Mouse (Mus musculus): ENCODE measurements at regions not wholly inside any gene's neighbourhood (a gene's known extent, or its start where the extent isn't known, plus 50 kb on each side); places are given as distances from the start of the nearest gene placed in this dataset.
"Not testable (repeated sequence)": the region's sequence is repeated elsewhere in the genome, so short reads cannot be mapped to it uniquely, and the experiment has no call there.

GRCm38 (mm10) chr17:60925822-60926383 is 1912.7 kb upstream of the Nudt12 start:
- ATAC-seq (ENCODE audit: low FRiP score, low read depth): no peak
- H3K36me3 ChIP-seq (ENCODE audit: control insufficient read depth, insufficient read depth, low read length): no peaks in the 10 kb centered on the region
- H3K4me1 ChIP-seq (ENCODE audit: control insufficient read depth, insufficient read depth, low read length): no peaks in the 10 kb centered on the region
- H3K9ac ChIP-seq (ENCODE audit: low read depth, low read length, severe bottlenecking): no peak overlapping the region
- no peak for TF ChIP-seq POLR2A (IDR thresholded peaks at IDR 0.05; ENCODE audit: borderline replicate concordance, extremely low read depth, insufficient read depth, insufficient read length)
- WGBS: 81% methylated on average over 13 of the region's 13 CpGs
- H3K9me3 ChIP-seq (ENCODE audit: control insufficient read depth, low read length): no peaks in the 10 kb centered on the region
- DNase-seq (ENCODE audit: low spot score): no peak
- H3K27me3 ChIP-seq (ENCODE audit: control insufficient read depth, insufficient read depth, low read length): no peaks in the 10 kb centered on the region
- no peak overlapping the region for H3K4me3 ChIP-seq (replicated peaks; ENCODE audit: low read length)
- no peak overlapping the region for H3K4me2 ChIP-seq (replicated peaks; ENCODE audit: low read depth, low read length, severe bottlenecking)
- no peak overlapping the region for H3K27ac ChIP-seq (replicated peaks; ENCODE audit: low read depth, low read length)

- not testable (repeated sequence) for H3K4me2 ChIP-seq (replicated peaks; ENCODE audit: low read depth, low read length, severe bottlenecking); ATAC-seq (ENCODE audit: low FRiP score, low read depth); DNase-seq (ENCODE audit: low spot score); H3K9me3 ChIP-seq (ENCODE audit: control insufficient read depth, low read length); H3K36me3 ChIP-seq (ENCODE audit: control insufficient read depth, insufficient read depth, low read length); H3K27me3 ChIP-seq (ENCODE audit: control insufficient read depth, insufficient read depth, low read length); H3K4me1 ChIP-seq (ENCODE audit: control insufficient read depth, insufficient read depth, low read length); H3K4me3 ChIP-seq (replicated peaks; ENCODE audit: low read length); H3K9ac ChIP-seq (ENCODE audit: low read depth, low read length, severe bottlenecking); H3K27ac ChIP-seq (replicated peaks; ENCODE audit: low read depth, low read length)
- WGBS: 93% methylated on average over 1 of the region's 1 CpGs
Measured at GRCm38 (mm10) chr17:60882721-60883120, 1869.5 kb upstream of the Nudt12 start.

DNA sequence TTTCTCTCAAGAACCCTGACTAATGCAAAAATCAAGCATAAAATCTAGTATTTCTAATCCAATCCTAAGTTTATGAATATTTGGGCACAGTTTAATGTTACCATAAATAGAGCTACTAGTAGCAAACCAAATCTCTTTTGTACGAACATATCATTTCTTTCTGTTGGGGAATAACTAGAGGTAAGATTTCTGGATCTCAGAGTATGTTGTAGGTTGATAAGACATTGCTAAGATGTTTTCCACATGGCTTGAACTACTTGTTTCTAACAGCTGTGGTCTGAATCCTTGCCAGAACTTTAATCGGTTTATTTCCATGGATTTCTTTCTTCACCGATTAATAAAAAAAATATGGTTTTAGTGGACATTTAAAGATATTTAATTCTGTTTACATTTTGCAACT is 1844.3 kb upstream of the Nudt12 start:
- no peaks in the 10 kb centered on the region for H3K4me1 ChIP-seq (ENCODE audit: control insufficient read depth, insufficient read depth, low read length)
- no peaks in the 10 kb centered on the region for H3K36me3 ChIP-seq (ENCODE audit: control insufficient read depth, insufficient read depth, low read length)
- H3K4me3 ChIP-seq (replicated peaks; ENCODE audit: low read length): no peak overlapping the region
- H3K27me3 ChIP-seq (ENCODE audit: control insufficient read depth, insufficient read depth, low read length): no peaks in the 10 kb centered on the region
- no peak overlapping the region for H3K4me2 ChIP-seq (replicated peaks; ENCODE audit: low read depth, low read length, severe bottlenecking)
- DNase-seq (ENCODE audit: low spot score) (peak; percentile 11), ATAC-seq (ENCODE audit: low FRiP score, low read depth) (no peak)
- no peak overlapping the region for H3K27ac ChIP-seq (replicated peaks; ENCODE audit: low read depth, low read length)
- 67% methylated on average over 3 of the region's 3 CpGs for WGBS
- no peak overlapping the region for H3K9ac ChIP-seq (ENCODE audit: low read depth, low read length, severe bottlenecking)
- no peak for TF ChIP-seq POLR2A (IDR thresholded peaks at IDR 0.05; ENCODE audit: borderline replicate concordance, extremely low read depth, insufficient read depth, insufficient read length)
- H3K9me3 ChIP-seq (ENCODE audit: control insufficient read depth, low read length): no peaks in the 10 kb centered on the region

DNA sequence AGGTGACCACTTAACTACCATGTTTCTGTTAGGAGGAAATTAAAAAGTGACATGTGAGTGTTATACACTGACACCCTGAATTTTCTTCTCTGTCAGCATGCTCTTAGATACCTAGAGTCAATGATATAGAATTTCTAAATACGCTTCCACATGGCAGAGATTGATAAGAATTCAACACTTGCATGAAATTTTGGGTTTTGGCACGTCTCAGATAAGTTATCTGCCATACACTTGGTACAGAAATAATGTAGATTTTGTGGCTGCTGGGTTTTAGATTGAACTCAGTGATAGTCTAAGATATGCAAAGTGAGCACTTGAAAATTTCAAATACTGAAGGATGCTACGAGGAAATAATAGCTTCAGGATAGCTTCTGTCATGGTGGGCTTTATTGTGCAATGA is 1841.5 kb upstream of the Nudt12 start:
- Histone ChIP-seq H3K27me3 (ENCODE audit: control insufficient read depth, insufficient read depth, low read length) (no peaks in the 10 kb centered on the region), H3K4me3 (replicated peaks; ENCODE audit: low read length) (no peak overlapping the region), H3K4me1 (ENCODE audit: control insufficient read depth, insufficient read depth, low read length) (no peaks in the 10 kb centered on the region), H3K9me3 (ENCODE audit: control insufficient read depth, low read length) (no peaks in the 10 kb centered on the region), H3K36me3 (ENCODE audit: control insufficient read depth, insufficient read depth, low read length) (no peaks in the 10 kb centered on the region), H3K27ac (replicated peaks; ENCODE audit: low read depth, low read length) (no peak overlapping the region), H3K9ac (ENCODE audit: low read depth, low read length, severe bottlenecking) (no peak overlapping the region), H3K4me2 (replicated peaks; ENCODE audit: low read depth, low read length, severe bottlenecking) (no peak overlapping the region)
- no peak for TF ChIP-seq POLR2A (IDR thresholded peaks at IDR 0.05; ENCODE audit: borderline replicate concordance, extremely low read depth, insufficient read depth, insufficient read length)
- DNase-seq (ENCODE audit: low spot score) (no peak), ATAC-seq (ENCODE audit: low FRiP score, low read depth) (no peak)
- WGBS: 76% methylated on average over 3 of the region's 3 CpGs

DNA sequence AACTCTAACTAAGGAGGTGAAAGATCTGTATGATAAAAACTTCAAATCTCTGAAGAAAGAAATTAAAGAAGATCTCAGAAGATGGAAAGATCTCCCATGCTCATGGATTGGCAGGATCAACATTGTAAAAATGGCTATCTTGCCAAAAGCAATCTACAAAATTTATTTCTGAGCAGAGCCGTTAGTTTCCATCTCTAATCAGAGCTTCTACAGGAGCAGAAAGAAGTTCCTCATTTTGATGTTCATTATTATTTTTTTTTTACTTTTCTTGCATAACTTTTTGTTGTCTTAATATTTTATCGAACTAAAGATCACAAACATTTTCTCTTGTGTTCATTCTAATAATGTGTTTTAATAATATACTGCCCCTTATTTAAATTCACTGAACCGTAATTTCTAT is 1825.6 kb upstream of the Nudt12 start:
- not testable (repeated sequence) for DNase-seq (ENCODE audit: low spot score); H3K4me3 ChIP-seq (replicated peaks; ENCODE audit: low read length); H3K4me2 ChIP-seq (replicated peaks; ENCODE audit: low read depth, low read length, severe bottlenecking); H3K4me1 ChIP-seq (ENCODE audit: control insufficient read depth, insufficient read depth, low read length); H3K36me3 ChIP-seq (ENCODE audit: control insufficient read depth, insufficient read depth, low read length); H3K27me3 ChIP-seq (ENCODE audit: control insufficient read depth, insufficient read depth, low read length); H3K27ac ChIP-seq (replicated peaks; ENCODE audit: low read depth, low read length); H3K9ac ChIP-seq (ENCODE audit: low read depth, low read length, severe bottlenecking); H3K9me3 ChIP-seq (ENCODE audit: control insufficient read depth, low read length); ATAC-seq (ENCODE audit: low FRiP score, low read depth)
- 95% methylated on average over 3 of the region's 3 CpGs for WGBS

- Histone ChIP-seq H3K27ac (replicated peaks; ENCODE audit: low read depth, low read length) (no peak overlapping the region), H3K4me3 (replicated peaks; ENCODE audit: low read length) (no peak overlapping the region), H3K27me3 (ENCODE audit: control insufficient read depth, insufficient read depth, low read length) (no peaks in the 10 kb centered on the region), H3K36me3 (ENCODE audit: control insufficient read depth, insufficient read depth, low read length) (no peaks in the 10 kb centered on the region), H3K9ac (ENCODE audit: low read depth, low read length, severe bottlenecking) (no peak overlapping the region), H3K4me2 (replicated peaks; ENCODE audit: low read depth, low read length, severe bottlenecking) (no peak overlapping the region), H3K9me3 (ENCODE audit: control insufficient read depth, low read length) (no peaks in the 10 kb centered on the region), H3K4me1 (ENCODE audit: control insufficient read depth, insufficient read depth, low read length) (no peaks in the 10 kb centered on the region)
- no peak for DNase-seq (ENCODE audit: low spot score)
- ATAC-seq (ENCODE audit: low FRiP score, low read depth): no peak
- WGBS: 79% methylated on average over 3 of the region's 3 CpGs
- TF ChIP-seq POLR2A (IDR thresholded peaks at IDR 0.05; ENCODE audit: borderline replicate concordance, extremely low read depth, insufficient read depth, insufficient read length): no peak
Measured at GRCm38 (mm10) chr17:60832531-60832930, 1819.4 kb upstream of the Nudt12 start.

All from limb, embryonic 14.5 days (tissue).